Mouse (Mus musculus) liver, postnatal 0 days (tissue): Measurements from ENCODE around the gene Nat8f1.

Experiments used
- CTCF ChIP-seq: sonication (generic); IDR thresholded peaks from 2 replicates; pipeline ENCODE4 v1.5.1; 2016; ENCODE audit warnings: antibody characterized with exemption, low read depth
- EP300 ChIP-seq: IDR thresholded peaks from 2 replicates; pipeline ENCODE4 v1.6.1; 2016; ENCODE audit warnings: antibody characterized with exemption, low read depth, mild to moderate bottlenecking

GRCm38 (mm10) chr6:85929312-85929711, 13.8 kb upstream of the Nat8f1 start:
- TF ChIP-seq CTCF (no peak), EP300 (no peak)
